Mouse (Mus musculus) heart, postnatal 0 days (tissue): ENCODE data around the gene Alx3. TPM values are rescaled to one million over a fixed set of nuclear protein-coding genes. Genes with fewer than 3 reads are reported as not detected.
"Not testable (repeated sequence)": the region's sequence is repeated elsewhere in the genome, so short reads cannot be mapped to it uniquely, and the experiment has no call there.

ENCODE experiments used
- ATAC-seq: fragments of 200-750 bp; cut with Nextera tagmentation; 2 replicates; pipeline ENCODE4 v1.8.0; 2017; ENCODE audit warnings: low read depth, moderate number of reproducible peaks, moderate library complexity; ENCODE audit not compliant: insufficient read depth
- DNase-seq: peaks from one replicate; pipeline ENCODE4 v3.0.0-alpha.2; 2016; ENCODE audit warnings: low spot score
- H3K27ac ChIP-seq: fragments of 300-500 bp; sonication (generic); 2 replicates; pipeline ENCODE4 v1.5.1; 2014; ENCODE audit warnings: low read depth, mild to moderate bottlenecking
- H3K27me3 ChIP-seq: fragments of 300-500 bp; sonication (generic); 2 replicates; pipeline ENCODE4 v1.6.1; 2014; ENCODE audit warnings: low read length, mixed read lengths; ENCODE audit not compliant: control insufficient read depth, insufficient read depth
- H3K36me3 ChIP-seq: fragments of 300-500 bp; sonication (generic); replicated peaks from 2 replicates; pipeline ENCODE4 v1.6.1; 2014; ENCODE audit warnings: low read length, mixed read lengths; ENCODE audit not compliant: control insufficient read depth, insufficient read depth
- H3K4me1 ChIP-seq: fragments of 300-500 bp; sonication (generic); 2 replicates; pipeline ENCODE4 v1.6.1; 2014; ENCODE audit warnings: antibody characterized with exemption; ENCODE audit not compliant: control insufficient read depth, insufficient read depth
- H3K4me2 ChIP-seq: fragments of 300-500 bp; sonication (generic); 2 replicates; pipeline ENCODE4 v1.6.1; 2014; ENCODE audit warnings: low read depth, mild to moderate bottlenecking, low read length, moderate library complexity
- H3K4me3 ChIP-seq: fragments of 300-500 bp; sonication (generic); 2 replicates; pipeline ENCODE4 v1.5.1; 2014; ENCODE audit warnings: low read depth, low read length
- H3K9ac ChIP-seq: fragments of 300-500 bp; sonication (generic); replicated peaks from 2 replicates; pipeline ENCODE4 v1.6.1; 2014; ENCODE audit warnings: low read depth, low read length, mixed read lengths
- H3K9me3 ChIP-seq: fragments of 300-500 bp; sonication (generic); replicated peaks from 2 replicates; pipeline ENCODE4 v1.6.1; 2016; ENCODE audit warnings: low read length; ENCODE audit not compliant: control insufficient read depth
- CTCF ChIP-seq: IDR thresholded peaks from 2 replicates; pipeline ENCODE4 v1.5.1; 2016; ENCODE audit warnings: antibody characterized with exemption, control low read depth, low read depth
- EP300 ChIP-seq: IDR thresholded peaks from 2 replicates; pipeline ENCODE4 v1.6.1; 2016; ENCODE audit warnings: antibody characterized with exemption, low read depth
- WGBS: fragments of 180-500 bp; shearing (Covaris S2); extraction: QIAGEN DNeasy Blood & Tissue Kit; methylation state at CpG from one replicate; pipeline ENCODE4 v1.1.7; 2014; 5-methylcytosine and 5-hydroxymethylcytosine counted together
- polyA plus RNA-seq: library from polyadenylated mRNA; unstranded; fragments of >200 nt; fragmentation: Nextera tagmentation; extraction: Ambion mirVana; gene quantifications from 2 replicates; pipeline ENCODE4 v1.2.1, GENCODE M21; 2015
- total RNA-seq: library from RNA; depleted of rRNA; stranded (reverse); fragments of >200 nt; gene quantifications from 2 replicates; pipeline ENCODE4 v1.2.3, GENCODE M21; 2014; ENCODE audit warnings: low replicate concordance; rRNA removed

The Alx3 gene
- total and polyA plus RNA-seq, 2 experiments from 2014 or later = not detected

DNA sequence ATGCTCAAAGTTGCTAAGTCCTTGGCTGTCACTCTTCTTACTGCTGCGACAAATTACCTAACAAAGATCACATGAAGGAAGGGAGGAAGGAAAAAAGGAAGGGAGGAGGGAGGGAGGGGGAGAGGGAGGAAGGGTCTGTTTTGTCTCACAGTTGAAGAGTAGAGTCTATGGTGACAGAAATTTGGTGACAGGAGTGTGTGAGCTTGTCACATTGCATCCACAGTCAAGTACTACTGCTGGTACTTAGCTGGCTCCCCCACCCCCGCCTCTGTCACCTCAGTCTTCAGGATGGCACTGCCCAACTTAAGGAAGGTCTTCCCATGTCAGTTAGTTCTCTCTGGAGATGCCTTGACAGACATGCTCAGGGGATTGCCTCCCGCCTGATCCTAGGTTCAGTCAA, 41.4 kb downstream of the Alx3 start:
- H3K9me3 ChIP-seq = no peaks in the 10 kb centered on the region
- H3K27me3 ChIP-seq = no peaks in the 10 kb centered on the region
- H3K4me2 ChIP-seq = no peak overlapping the region
- H3K27ac ChIP-seq = no peak overlapping the region
- DNase-seq = no peak
- H3K4me3 ChIP-seq = no peak overlapping the region
- no peaks in the 10 kb centered on the region for H3K4me1 ChIP-seq
- H3K9ac ChIP-seq = no peak overlapping the region
- WGBS = 49% methylated on average over 3 of the region's 3 CpGs
- TF ChIP-seq CTCF (no peak), EP300 (no peak)
- no peaks in the 10 kb centered on the region for H3K36me3 ChIP-seq
- ATAC-seq = no peak

DNA sequence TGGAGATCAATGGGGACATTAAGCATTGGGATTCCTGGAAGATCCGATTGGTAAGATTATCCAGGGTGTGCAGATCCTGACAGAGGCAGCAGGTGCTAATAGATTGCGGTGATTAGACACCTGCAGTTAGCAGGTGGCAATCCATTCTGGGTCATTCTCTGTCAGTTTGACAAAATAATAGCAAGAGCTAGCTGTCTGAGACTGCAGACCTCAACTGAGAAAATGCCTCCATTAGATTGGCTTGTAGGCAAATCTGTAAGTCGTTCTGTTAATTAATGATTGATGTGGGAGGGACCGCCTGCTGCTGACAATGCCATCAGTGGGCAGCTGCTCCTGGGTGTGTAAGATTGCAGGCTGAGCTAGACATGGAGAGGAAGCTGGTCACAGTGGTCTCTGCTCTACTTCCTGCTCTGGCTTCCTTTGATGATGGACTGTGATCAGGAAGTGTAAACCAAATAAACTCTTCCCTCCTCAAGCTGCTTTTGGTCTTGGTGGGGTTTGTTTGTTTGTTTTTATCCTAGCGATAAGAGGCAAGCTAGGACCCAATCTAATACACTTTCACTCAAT, 42.9 kb downstream of the Alx3 start:
- H3K9ac ChIP-seq = no peak overlapping the region
- H3K4me3 ChIP-seq = no peak overlapping the region
- no peaks in the 10 kb centered on the region for H3K36me3 ChIP-seq
- H3K27ac ChIP-seq = no peak overlapping the region
- ATAC-seq = no peak
- H3K27me3 ChIP-seq = no peaks in the 10 kb centered on the region
- TF ChIP-seq CTCF = no peak
- TF ChIP-seq EP300 = no peak
- DNase-seq = no peak
- 63% methylated on average over 5 of the region's 5 CpGs for WGBS
- no peak overlapping the region for H3K4me2 ChIP-seq
- no peaks in the 10 kb centered on the region for H3K4me1 ChIP-seq
- H3K9me3 ChIP-seq = no peaks in the 10 kb centered on the region

DNA sequence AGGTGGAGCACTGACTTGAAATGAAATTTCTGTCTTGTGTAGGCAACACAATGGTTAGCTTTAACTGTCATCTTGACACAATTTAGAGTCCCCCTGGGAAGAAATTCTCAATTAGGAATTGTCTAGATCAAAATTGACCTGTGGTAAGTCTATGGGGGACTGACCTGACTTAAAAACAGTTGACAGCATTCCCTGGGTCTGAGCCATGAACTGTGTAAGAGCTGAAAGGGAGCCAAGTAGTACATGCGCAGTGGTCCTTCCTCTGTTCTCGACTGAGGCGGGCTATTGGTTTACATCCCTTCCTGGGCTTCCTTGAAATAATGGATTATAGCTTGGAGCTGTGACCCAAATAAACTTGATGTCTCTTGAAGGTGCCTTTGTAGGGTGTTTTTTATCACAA, 52.1 kb downstream of the Alx3 start:
- ATAC-seq (no peak), DNase-seq (peak; percentile 18)
- Histone ChIP-seq H3K27ac (no peak overlapping the region), H3K27me3 (no peaks in the 10 kb centered on the region), H3K36me3 (no peaks in the 10 kb centered on the region), H3K9ac (no peak overlapping the region), H3K4me3 (no peak overlapping the region), H3K9me3 (no peaks in the 10 kb centered on the region), H3K4me2 (no peak overlapping the region), H3K4me1 (no peaks in the 10 kb centered on the region)
- TF ChIP-seq EP300 = no peak
- no peak for TF ChIP-seq CTCF
- 51% methylated on average over 3 of the region's 3 CpGs for WGBS

DNA sequence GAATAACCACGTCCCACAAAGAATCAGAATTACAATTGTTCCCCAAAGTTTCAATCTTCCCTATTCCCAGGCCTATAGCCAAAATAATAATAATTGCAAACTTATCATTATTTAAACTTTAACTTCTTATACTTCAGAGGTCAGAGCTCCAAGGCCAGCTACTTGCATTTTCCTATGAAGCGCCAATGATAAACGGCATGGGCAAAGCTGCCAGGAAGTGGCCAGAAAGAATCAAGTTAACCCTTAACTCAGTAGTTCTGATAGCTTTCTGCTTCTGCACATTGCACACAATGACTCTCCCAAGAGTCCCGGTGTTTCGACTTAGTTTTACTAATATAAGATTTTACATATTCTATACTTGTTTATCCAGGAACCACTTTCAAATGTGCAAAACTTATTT, 55.4 kb downstream of the Alx3 start:
- H3K9ac ChIP-seq, H3K9me3 ChIP-seq, H3K4me2 ChIP-seq, ATAC-seq, DNase-seq, H3K36me3 ChIP-seq, H3K27me3 ChIP-seq, H3K27ac ChIP-seq, H3K4me3 ChIP-seq, H3K4me1 ChIP-seq: not testable (repeated sequence)
- 59% methylated on average over 5 of the region's 5 CpGs for WGBS

DNA sequence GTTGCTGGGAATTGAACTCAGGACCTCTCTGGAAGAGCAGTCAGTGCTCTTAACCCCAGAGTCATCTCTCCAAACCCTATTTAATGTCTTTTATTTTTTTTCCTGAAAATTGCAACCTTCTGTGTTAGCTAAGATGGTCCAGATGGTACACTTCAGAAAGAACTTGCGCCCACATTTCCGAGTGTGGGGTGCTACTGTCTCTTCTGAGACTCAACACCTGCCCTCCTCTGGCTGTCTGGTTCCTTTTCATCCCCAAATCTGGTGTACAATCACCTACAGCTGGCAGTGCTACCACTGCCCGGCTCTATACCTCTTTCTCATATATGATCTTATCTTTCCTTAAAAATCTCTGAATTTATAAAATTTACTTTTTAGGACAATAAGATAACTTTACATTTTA, 58.1 kb downstream of the Alx3 start:
- DNase-seq (no peak), ATAC-seq (no peak)
- 93% methylated on average over 3 of the region's 3 CpGs for WGBS
- no peaks in the 10 kb centered on the region for H3K4me1 ChIP-seq
- no peak overlapping the region for H3K9ac ChIP-seq
- no peak for TF ChIP-seq EP300
- TF ChIP-seq CTCF = no peak
- no peaks in the 10 kb centered on the region for H3K27me3 ChIP-seq
- no peak overlapping the region for H3K4me3 ChIP-seq
- no peak overlapping the region for H3K4me2 ChIP-seq
- H3K9me3 ChIP-seq = no peaks in the 10 kb centered on the region
- no peaks in the 10 kb centered on the region for H3K36me3 ChIP-seq
- H3K27ac ChIP-seq = no peak overlapping the region

DNA sequence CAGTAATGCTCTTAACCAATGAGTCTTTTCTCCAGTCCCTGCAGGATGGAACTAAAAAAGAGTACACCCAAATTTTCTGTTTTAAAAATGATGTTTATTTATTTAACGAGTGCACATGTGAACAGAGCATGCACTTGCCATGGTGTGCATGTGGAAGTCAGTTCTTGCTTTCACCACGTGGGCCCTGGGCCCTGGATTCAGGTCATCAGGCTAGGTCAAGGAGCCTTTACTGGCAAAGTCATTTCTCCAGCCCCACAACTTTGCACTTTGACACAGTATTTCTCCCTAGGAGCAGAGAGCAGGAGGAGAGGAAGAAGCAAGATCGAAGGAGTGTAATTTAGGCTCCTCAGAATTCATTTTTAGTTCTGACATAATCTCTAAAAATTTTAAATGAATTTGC, 60.0 kb downstream of the Alx3 start:
- Histone ChIP-seq H3K27me3 (no peaks in the 10 kb centered on the region), H3K4me2 (no peak overlapping the region), H3K36me3 (peaks cover 17% of the 10 kb centered on the region; the same call in 1 of the 2 replicates)

More for the DNA sequence above, 60.0 kb downstream of the Alx3 start:
- WGBS = 79% methylated on average over 3 of the region's 3 CpGs
- Histone ChIP-seq H3K4me1 (no peaks in the 10 kb centered on the region), H3K9me3 (no peaks in the 10 kb centered on the region), H3K9ac (no peak overlapping the region), H3K4me3 (no peak overlapping the region), H3K27ac (no peak overlapping the region)
- DNase-seq (no peak), ATAC-seq (no peak)
- TF ChIP-seq EP300 (no peak), CTCF (no peak)

Other genes starting within 250 kb of the Alx3 start
- gene Kcnc4, start 135.5 kb upstream of the Alx3 start, total RNA-seq = 0.04 and 0.15 TPM in 2 replicates
- gene Kcnc4, start 135.5 kb upstream of the Alx3 start, polyA plus RNA-seq = 0.10 and 0.20 TPM in 2 replicates
- gene Slc6a17, start 77.0 kb upstream of the Alx3 start, total RNA-seq = 9.7 and 22.3 TPM in 2 replicates
- 2.4 and 3.1 TPM in 2 replicates for gene Slc6a17, start 77.0 kb upstream of the Alx3 start, polyA plus RNA-seq
- not detected in 2 replicates for gene Ubl4b, start 40.0 kb upstream of the Alx3 start, total RNA-seq
- gene Ubl4b, start 40.0 kb upstream of the Alx3 start, polyA plus RNA-seq = not detected in 2 replicates
- not detected in 2 replicates for gene Gm10961, start 36.3 kb downstream of the Alx3 start, total RNA-seq
- not detected in 2 replicates for gene Gm10961, start 36.3 kb downstream of the Alx3 start, polyA plus RNA-seq
- 35.7 and 49.2 TPM in 2 replicates for gene Strip1, start 36.7 kb downstream of the Alx3 start, total RNA-seq
- 23.5 and 24.0 TPM in 2 replicates for gene Strip1, start 36.7 kb downstream of the Alx3 start, polyA plus RNA-seq
- gene Ahcyl1, start 101.5 kb downstream of the Alx3 start, total RNA-seq = 19.2 and 32.0 TPM in 2 replicates
- 39.4 and 43.3 TPM in 2 replicates for gene Ahcyl1, start 101.5 kb downstream of the Alx3 start, polyA plus RNA-seq
- 18.2 and 23.6 TPM in 2 replicates for gene Csf1, start 165.4 kb downstream of the Alx3 start, total RNA-seq
- gene Csf1, start 165.4 kb downstream of the Alx3 start, polyA plus RNA-seq = 7.7 and 8.1 TPM in 2 replicates